ENCODE assay signal across 1 mouse cellular context in genomic region chr10:75897373-75897772, GRCm38 (mm10).
TF ChIP-seq lines count a peak whose summit lies in the region.

No protein-coding gene starts in this region.

TF ChIP-seq in CH12.LX, 34 proteins besides CTCF, POLR2A, EP300 and RAD21:
- TF ChIP-seq SMC3 (IDR thresholded peaks at IDR 0.05; ENCODE audit: low read depth, low read length) (peak; percentile 59), CHD1 (IDR thresholded peaks at IDR 0.05; ENCODE audit: low read depth, low read length) (no peak), JUND (conservative IDR thresholded peaks at IDR 0.05; ENCODE audit: low read depth, low read length) (no peak), USF1 (IDR thresholded peaks at IDR 0.05; ENCODE audit: low read depth, low read length) (no peak), JUN (IDR thresholded peaks at IDR 0.05; ENCODE audit: insufficient read depth, low read depth, low read length) (no peak), ZC3H11A (IDR thresholded peaks at IDR 0.05; ENCODE audit: low read depth, low read length) (no peak), TBP (conservative IDR thresholded peaks at IDR 0.05; ENCODE audit: low read depth, low read length) (no peak), PAX5 (IDR thresholded peaks at IDR 0.05; ENCODE audit: low read length) (no peak)
